Comparison of ENCODE assay signal across 12 mouse cellular contexts in genomic region chr17:4199698-4200153, GRCm38 (mm10).
DNase-seq lines count a peak whose midpoint lies in the region; TF ChIP-seq lines count a peak whose summit lies in the region.
"Had no signal": no experiment of that assay in that cellular context is flagged by ENCODE, and none has a peak within 500 bp of the region (broad histone marks: within the 10 kb centered on the region; RNA-seq: fewer than 3 reads in every experiment).

No protein-coding gene starts in this region.

- H3K4me1 ChIP-seq in kidney, adult 2 months (ENCODE audit: control insufficient read depth, insufficient read depth, low read length) = no peaks in the 10 kb centered on the region
- H3K4me1 ChIP-seq: liver, embryonic 15.5 days had no signal

- H3K27me3 ChIP-seq in kidney, adult 2 months (replicated peaks; ENCODE audit: control insufficient read depth, insufficient read depth, low read length) = no peaks in the 10 kb centered on the region
- H3K27me3 ChIP-seq: heart, embryonic 13.5 days; liver, embryonic 15.5 days had no signal

- no peak for TF ChIP-seq CTCF in kidney, adult 2 months (conservative IDR thresholded peaks at IDR 0.05; ENCODE audit: insufficient read depth, insufficient read length, low read depth, low read length)

- no peaks in the 10 kb centered on the region for H3K36me3 ChIP-seq in kidney, adult 2 months (ENCODE audit: control insufficient read depth, insufficient read depth, low read length)
- H3K36me3 ChIP-seq: heart, embryonic 13.5 days; liver, embryonic 15.5 days had no signal

- WGBS in kidney, adult 2 months = 90% methylated on average over 2 of the region's 2 CpGs

- DNase-seq in gastrocnemius, postnatal 10 days = peak; percentile 34
- peak; percentile 74 for DNase-seq in heart, adult 8-10 months (ENCODE audit: low spot score)
- peak; percentile 69 for DNase-seq in kidney, adult 2 months
- DNase-seq in lung, postnatal 10 days = peak; percentile 88
- no peak for DNase-seq in thymus, postnatal 0 days (ENCODE audit: low spot score)
- no peak for DNase-seq in thymus, postnatal 36 days
- no peak for DNase-seq in left cerebral cortex, adult 9 months (ENCODE audit: low spot score in 2 of 2)
- DNase-seq: cerebellum, adult 18-20 months; right cerebral cortex, postnatal 25 days; thymus, postnatal 14 days had no signal

- TF ChIP-seq POLR2A in kidney, adult 2 months (IDR thresholded peaks at IDR 0.05; ENCODE audit: low read depth, low read length) = no peak

- no peak overlapping the region for H3K4me3 ChIP-seq in kidney, adult 2 months (ENCODE audit: insufficient read depth, low read depth, low read length)
- H3K4me3 ChIP-seq: heart, embryonic 13.5 days; liver, embryonic 15.5 days had no signal

- H3K27ac ChIP-seq in kidney, adult 2 months (ENCODE audit: insufficient read depth, low read depth, low read length) = no peak overlapping the region
- H3K27ac ChIP-seq: heart, embryonic 13.5 days; liver, embryonic 15.5 days had no signal

Comparison
In these comparisons a context has a peak if more than half of its experiments do, and no peak if none do; other contexts are left out.
1. DNase-seq: peak in gastrocnemius, postnatal 10 days (single experiment), heart, adult 8-10 months (single experiment), kidney, adult 2 months (single experiment) and lung, postnatal 10 days (single experiment); none in thymus, postnatal 0 days (single experiment), thymus, postnatal 36 days (0 of 2) and left cerebral cortex, adult 9 months (0 of 2).